Mouse (Mus musculus) brain, embryonic 14.5 days (tissue): ENCODE measurements around the gene Tcta.

Experiments used
- CTCF ChIP-seq: fragments of 200-500 bp; IDR thresholded peaks from 2 replicates; pipeline ENCODE4 v1.5.1; 2012; ENCODE audit warnings: inconsistent platforms, mild to moderate bottlenecking, moderate library complexity, borderline replicate concordance; ENCODE audit not compliant: insufficient read depth, insufficient read length; ENCODE audit errors: extremely low read depth
- POLR2A ChIP-seq: fragments of 200-500 bp; IDR thresholded peaks from 2 replicates; pipeline ENCODE4 v1.6.1; 2012; ENCODE audit warnings: mild to moderate bottlenecking, inconsistent platforms, borderline replicate concordance; ENCODE audit not compliant: poor library complexity, insufficient read depth, insufficient read length, severe bottlenecking; ENCODE audit errors: extremely low read depth

DNA sequence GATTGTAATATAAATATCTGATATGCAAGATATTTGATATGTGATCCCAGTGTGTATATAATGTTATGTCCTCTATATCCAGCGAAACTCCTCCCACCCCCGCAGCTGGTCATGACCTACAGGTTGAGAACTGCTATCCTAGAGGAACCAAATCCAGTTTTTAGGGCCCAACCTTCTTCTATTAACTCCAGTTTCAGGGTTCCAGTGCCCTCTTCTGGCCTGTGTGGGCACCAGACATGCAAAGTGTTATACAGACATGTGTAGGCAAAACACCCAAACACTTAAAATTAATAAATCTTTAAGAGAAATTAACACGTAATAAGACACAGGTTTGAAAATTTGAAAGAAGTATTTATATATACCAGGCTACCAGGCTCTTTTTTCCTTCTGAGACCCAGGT is 11.6 kb upstream of the Tcta start:
- TF ChIP-seq CTCF: peak; percentile 25; the same call in 1 of the 2 replicates
- TF ChIP-seq POLR2A: no peak
